Mouse (Mus musculus): ENCODE results near the gene Fbll1. TPM values are rescaled to one million over a fixed set of nuclear protein-coding genes. Genes with fewer than 3 reads are reported as not detected.
"Not testable (repeated sequence)": the region's sequence is repeated elsewhere in the genome, so short reads cannot be mapped to it uniquely, and the experiment has no call there.

Fbll1 gene
- total and polyA plus RNA-seq, 2 experiments from 2014 or later: 35.4 to 51.2 TPM

DNA sequence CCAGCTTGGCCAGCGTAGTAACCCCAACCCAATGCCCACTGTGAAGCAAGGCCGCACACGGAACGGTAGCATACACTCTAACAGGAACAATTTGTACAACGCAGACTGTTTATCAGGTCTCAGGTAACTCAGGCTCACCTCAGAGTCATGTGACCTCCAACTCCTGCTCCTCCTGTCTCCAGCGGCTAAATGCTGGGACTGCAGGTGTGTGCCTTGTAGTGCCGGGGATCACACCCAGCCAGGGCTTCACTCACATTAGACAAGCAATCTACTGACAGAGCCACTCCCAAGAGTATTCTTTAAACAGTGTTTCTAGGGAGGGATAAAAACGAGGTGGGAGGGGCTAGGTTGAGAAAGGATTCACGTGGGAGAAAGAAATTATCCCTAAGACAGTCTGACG, 12.8 kb upstream of the Fbll1 start:
- no peak for ATAC-seq
- DNase-seq: no peak
- Histone ChIP-seq H3K4me1 (ENCODE audit: insufficient read depth) (no peaks in the 10 kb centered on the region), H3K27me3 (ENCODE audit: insufficient read depth, low read length) (no peaks in the 10 kb centered on the region), H3K36me3 (ENCODE audit: insufficient read depth) (peaks cover 97% of the 10 kb centered on the region), H3K4me2 (ENCODE audit: low read depth) (no peak overlapping the region), H3K4me3 (ENCODE audit: low read depth, low read length) (no peak overlapping the region), H3K27ac (ENCODE audit: low read depth, low read length) (no peak overlapping the region), H3K9ac (no peak overlapping the region), H3K9me3 (ENCODE audit: low read length) (no peaks in the 10 kb centered on the region)
- 81% methylated on average over 10 of the region's 10 CpGs for WGBS
- no peak for TF ChIP-seq CTCF (IDR thresholded peaks at IDR 0.05; ENCODE audit: low read depth)

GRCm38 (mm10) chr11:35801332-35801731, 2.6 kb upstream of the Fbll1 start:
- WGBS: 80% methylated on average over 5 of the region's 5 CpGs
- no peak overlapping the region for H3K27ac ChIP-seq (ENCODE audit: low read depth, low read length)
- H3K4me2 ChIP-seq (ENCODE audit: low read depth): no peak overlapping the region
- no peaks in the 10 kb centered on the region; the same call in 1 of the 2 replicates for H3K27me3 ChIP-seq (ENCODE audit: insufficient read depth, low read length)
- H3K9ac ChIP-seq: no peak overlapping the region
- TF ChIP-seq CTCF (IDR thresholded peaks at IDR 0.05; ENCODE audit: low read depth): no peak
- H3K4me1 ChIP-seq (ENCODE audit: insufficient read depth): peaks cover 15% of the 10 kb centered on the region
- peaks cover 4% of the 10 kb centered on the region for H3K36me3 ChIP-seq (ENCODE audit: insufficient read depth)
- no peak for ATAC-seq
- DNase-seq: no peak
- H3K4me3 ChIP-seq (ENCODE audit: low read depth, low read length): no peak overlapping the region
- H3K9me3 ChIP-seq (ENCODE audit: low read length): no peaks in the 10 kb centered on the region

DNA sequence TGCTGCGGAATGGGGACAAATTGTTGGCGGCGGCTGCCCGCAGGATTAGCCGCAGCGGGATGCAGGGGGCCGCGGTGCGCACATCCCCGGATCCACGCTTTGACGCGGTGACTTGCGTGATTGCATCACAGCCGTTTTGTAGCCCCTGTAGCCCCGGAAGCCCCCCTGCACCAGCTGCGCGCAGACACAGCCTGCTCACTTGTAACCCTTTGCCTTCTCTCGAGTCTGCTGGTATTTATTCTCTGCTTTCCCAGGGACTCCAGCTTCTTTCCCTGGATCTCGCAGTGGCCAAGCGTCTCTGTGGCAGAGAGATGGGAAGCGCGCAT, 226 bp downstream of the Fbll1 start:
- Histone ChIP-seq H3K9ac (peak overlapping the region; percentile 85), H3K36me3 (ENCODE audit: insufficient read depth) (no peaks in the 10 kb centered on the region), H3K27ac (ENCODE audit: low read depth, low read length) (peak overlapping the region; percentile 92), H3K4me1 (ENCODE audit: insufficient read depth) (peaks cover 15% of the 10 kb centered on the region), H3K4me2 (ENCODE audit: low read depth) (peak overlapping the region; percentile 81), H3K9me3 (ENCODE audit: low read length) (no peaks in the 10 kb centered on the region), H3K4me3 (ENCODE audit: low read depth, low read length) (peak overlapping the region; percentile 72), H3K27me3 (ENCODE audit: insufficient read depth, low read length) (no peaks in the 10 kb centered on the region; the same call in 1 of the 2 replicates)
- TF ChIP-seq CTCF (IDR thresholded peaks at IDR 0.05; ENCODE audit: low read depth): no peak
- ATAC-seq (peak; percentile 99), DNase-seq (peak; percentile 91)
- 7% methylated on average over 20 of the region's 23 CpGs for WGBS

GRCm38 (mm10) chr11:35797751-35798494, 761 bp downstream of the Fbll1 start:
- 3% methylated on average over 77 of the region's 86 CpGs for WGBS
- Histone ChIP-seq H3K4me2 (ENCODE audit: low read depth) (peak overlapping the region; percentile 81), H3K4me1 (ENCODE audit: insufficient read depth) (peaks cover 15% of the 10 kb centered on the region), H3K27me3 (ENCODE audit: insufficient read depth, low read length) (no peaks in the 10 kb centered on the region; the same call in 1 of the 2 replicates), H3K36me3 (ENCODE audit: insufficient read depth) (no peaks in the 10 kb centered on the region), H3K9me3 (ENCODE audit: low read length) (no peaks in the 10 kb centered on the region), H3K27ac (ENCODE audit: low read depth, low read length) (peak overlapping the region; percentile 92), H3K4me3 (ENCODE audit: low read depth, low read length) (peak overlapping the region; percentile 72), H3K9ac (peak overlapping the region; percentile 85)
- DNase-seq (peak; percentile 57), ATAC-seq (peak; percentile 73)
- TF ChIP-seq CTCF (IDR thresholded peaks at IDR 0.05; ENCODE audit: low read depth): no peak

DNA sequence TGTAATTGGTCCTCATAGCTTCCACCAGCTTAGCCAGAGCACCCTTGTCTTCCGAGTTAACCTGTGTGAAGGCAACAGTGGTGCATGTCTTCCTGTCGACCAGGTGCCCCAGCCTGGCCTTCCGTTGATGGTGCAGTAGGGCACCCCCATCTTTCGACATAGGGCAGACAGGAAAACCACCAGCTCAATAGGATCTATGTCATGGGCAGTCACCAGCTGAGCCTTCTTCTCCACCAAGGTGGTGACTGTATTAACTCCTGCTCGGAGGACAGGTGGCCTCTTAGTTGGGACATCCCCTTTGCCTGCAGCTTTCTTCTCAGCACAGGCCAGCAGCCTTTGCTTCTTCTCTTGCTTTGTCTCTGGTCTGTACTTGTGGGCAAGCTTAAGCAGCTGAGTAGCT, 5.9 kb downstream of the Fbll1 start:
- not testable (repeated sequence) for H3K27ac ChIP-seq (ENCODE audit: low read depth, low read length); H3K9ac ChIP-seq; ATAC-seq; H3K36me3 ChIP-seq (ENCODE audit: insufficient read depth); H3K27me3 ChIP-seq (ENCODE audit: insufficient read depth, low read length); H3K9me3 ChIP-seq (ENCODE audit: low read length); H3K4me3 ChIP-seq (ENCODE audit: low read depth, low read length); H3K4me2 ChIP-seq (ENCODE audit: low read depth); DNase-seq
- peaks cover 10% of the 10 kb centered on the region; the same call in 1 of the 2 replicates for H3K4me1 ChIP-seq (ENCODE audit: insufficient read depth)
- 86% methylated on average over 5 of the region's 5 CpGs for WGBS

GRCm38 (mm10) chr11:35788443-35788842, 10.2 kb downstream of the Fbll1 start:
- H3K4me1 ChIP-seq (ENCODE audit: insufficient read depth): no peaks in the 10 kb centered on the region
- peaks cover 18% of the 10 kb centered on the region for H3K36me3 ChIP-seq (ENCODE audit: insufficient read depth)
- DNase-seq: no peak
- ATAC-seq: no peak
- H3K4me2 ChIP-seq (ENCODE audit: low read depth): no peak overlapping the region
- TF ChIP-seq CTCF (IDR thresholded peaks at IDR 0.05; ENCODE audit: low read depth): no peak
- H3K9ac ChIP-seq: no peak overlapping the region
- H3K27me3 ChIP-seq (ENCODE audit: insufficient read depth, low read length): no peaks in the 10 kb centered on the region
- 42% methylated on average over 2 of the region's 2 CpGs for WGBS
- H3K27ac ChIP-seq (ENCODE audit: low read depth, low read length): no peak overlapping the region
- H3K9me3 ChIP-seq (ENCODE audit: low read length): no peaks in the 10 kb centered on the region
- no peak overlapping the region for H3K4me3 ChIP-seq (ENCODE audit: low read depth, low read length)

DNA sequence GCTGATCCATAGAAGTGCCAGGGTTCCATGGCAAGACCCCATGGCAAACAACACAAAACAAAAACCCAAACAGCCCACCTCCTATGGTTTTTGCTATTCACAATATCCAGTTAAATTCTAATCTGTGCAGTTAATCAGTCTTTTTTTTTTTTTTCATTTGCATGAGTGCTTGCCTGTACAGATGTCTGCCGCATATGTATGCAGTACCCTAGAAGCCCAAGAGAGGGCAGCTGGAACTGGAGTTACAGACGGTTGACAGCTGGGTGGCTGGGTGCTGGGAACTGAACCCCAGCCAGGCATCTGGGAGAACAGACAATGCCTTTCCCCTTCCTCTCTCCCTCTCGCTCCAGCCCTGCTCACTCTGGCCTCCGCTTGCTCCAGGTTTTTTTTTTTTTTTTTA, 14.1 kb downstream of the Fbll1 start:
- Histone ChIP-seq H3K4me3 (ENCODE audit: low read depth, low read length) (no peak overlapping the region), H3K36me3 (ENCODE audit: insufficient read depth) (peaks cover 37% of the 10 kb centered on the region), H3K9ac (no peak overlapping the region), H3K9me3 (ENCODE audit: low read length) (no peaks in the 10 kb centered on the region), H3K27me3 (ENCODE audit: insufficient read depth, low read length) (no peaks in the 10 kb centered on the region), H3K4me1 (ENCODE audit: insufficient read depth) (no peaks in the 10 kb centered on the region), H3K4me2 (ENCODE audit: low read depth) (no peak overlapping the region), H3K27ac (ENCODE audit: low read depth, low read length) (no peak overlapping the region)
- no peak for TF ChIP-seq CTCF (IDR thresholded peaks at IDR 0.05; ENCODE audit: low read depth)
- DNase-seq (no peak), ATAC-seq (no peak)
- WGBS: 98% methylated on average over 4 of the region's 4 CpGs

Measured in forebrain, postnatal 0 days (tissue).